Mouse (Mus musculus) lung, postnatal 0 days (tissue): Measurements from ENCODE around the gene Trem1.

Experiments used
- CTCF ChIP-seq: IDR thresholded peaks from 2 replicates; pipeline ENCODE4 v1.5.1; 2016; ENCODE audit warnings: antibody characterized with exemption, mild to moderate bottlenecking
- EP300 ChIP-seq: IDR thresholded peaks from 2 replicates; pipeline ENCODE4 v1.6.1; 2016; ENCODE audit warnings: antibody characterized with exemption, mild to moderate bottlenecking, control low read depth

- no peak for TF ChIP-seq EP300
- no peak for TF ChIP-seq CTCF
Observed at GRCm38 (mm10) chr17:48274098-48274497, 41.5 kb downstream of the Trem1 start.
